ENCODE assay signal across 30 mouse cellular contexts in genomic region chr12:29062801-29063200, GRCm38 (mm10).
DNase-seq lines count a peak whose midpoint lies in the region; ATAC-seq and TF ChIP-seq lines count a peak whose summit lies in the region.
"Had no signal": no experiment of that assay in that cellular context is flagged by ENCODE, and none has a peak within 500 bp of the region (broad histone marks: within the 10 kb centered on the region; RNA-seq: fewer than 3 reads in every experiment).

No protein-coding gene starts in this region.

- ATAC-seq in forebrain, postnatal 0 days = peak; percentile 71
- no peak for ATAC-seq in forebrain, embryonic 13.5 days
- ATAC-seq in neural tube, embryonic 13.5 days (ENCODE audit: low read depth) = no peak
- no peak for ATAC-seq in neural tube, embryonic 15.5 days (ENCODE audit: low FRiP score)
- ATAC-seq: activated CD4-positive, CD25-positive, alpha-beta regulatory T cell, adult 4 months; intestine, postnatal 0 days; midbrain, embryonic 16.5 days had no signal

- H3K36me3 ChIP-seq in forebrain, postnatal 0 days (ENCODE audit: insufficient read depth) = no peaks in the 10 kb centered on the region
- H3K36me3 ChIP-seq in forebrain, embryonic 13.5 days (ENCODE audit: poor library complexity, severe bottlenecking) = no peaks in the 10 kb centered on the region
- H3K36me3 ChIP-seq in neural tube, embryonic 13.5 days = no peaks in the 10 kb centered on the region
- no peaks in the 10 kb centered on the region for H3K36me3 ChIP-seq in neural tube, embryonic 15.5 days
- H3K36me3 ChIP-seq: embryonic facial prominence, embryonic 12.5 days; heart, embryonic 10.5 days; heart, embryonic 15.5 days; limb, embryonic 12.5 days; liver, embryonic 15.5 days; lung, embryonic 15.5 days; midbrain, embryonic 10.5 days had no signal

- no peaks in the 10 kb centered on the region for H3K4me1 ChIP-seq in forebrain, postnatal 0 days (ENCODE audit: insufficient read depth)
- peaks cover 15% of the 10 kb centered on the region for H3K4me1 ChIP-seq in forebrain, embryonic 13.5 days
- peaks cover 21% of the 10 kb centered on the region for H3K4me1 ChIP-seq in neural tube, embryonic 13.5 days (replicated peaks)
- peaks cover 21% of the 10 kb centered on the region for H3K4me1 ChIP-seq in neural tube, embryonic 15.5 days
- H3K4me1 ChIP-seq: embryonic facial prominence, embryonic 12.5 days; heart, embryonic 15.5 days; limb, embryonic 12.5 days; liver, embryonic 15.5 days; lung, embryonic 15.5 days had no signal

- no peaks in the 10 kb centered on the region for H3K9me3 ChIP-seq in forebrain, postnatal 0 days (ENCODE audit: low read length)
- no peaks in the 10 kb centered on the region for H3K9me3 ChIP-seq in forebrain, embryonic 13.5 days (replicated peaks)
- H3K9me3 ChIP-seq in neural tube, embryonic 13.5 days = no peaks in the 10 kb centered on the region
- no peaks in the 10 kb centered on the region for H3K9me3 ChIP-seq in neural tube, embryonic 15.5 days (replicated peaks)
- H3K9me3 ChIP-seq: embryonic facial prominence, embryonic 12.5 days; heart, embryonic 10.5 days; heart, embryonic 15.5 days; limb, embryonic 12.5 days; liver, embryonic 15.5 days; lung, embryonic 15.5 days; midbrain, embryonic 10.5 days had no signal

- DNase-seq in cerebellum, adult 9-10 months = peak; percentile 27
- no peak for DNase-seq in cerebellum, adult 8-10 months
- peak; percentile 75 for DNase-seq in forebrain, postnatal 0 days
- DNase-seq in neural tube, embryonic 10.5 days (ENCODE audit: extremely low spot score, low spot score) = no peak
- no peak for DNase-seq in ovary, postnatal 14 days (ENCODE audit: low spot score)
- DNase-seq: adrenal gland, adult 2 months; cerebellum, adult 18-20 months; cerebellum, postnatal 36 days; gastrocnemius, postnatal 10 days; kidney, postnatal 14 days; layer of hippocampus, adult 9-11 months; right cerebral cortex, adult 18-20 months; spleen, adult 18-20 months; thymus, adult 18-20 months; thymus, postnatal 25 days had no signal

- H3K4me3 ChIP-seq in forebrain, postnatal 0 days (ENCODE audit: low read depth, low read length) = no peak overlapping the region
- no peak overlapping the region for H3K4me3 ChIP-seq in forebrain, embryonic 13.5 days
- no peak overlapping the region for H3K4me3 ChIP-seq in neural tube, embryonic 13.5 days
- H3K4me3 ChIP-seq in neural tube, embryonic 15.5 days (replicated peaks) = no peak overlapping the region
- H3K4me3 ChIP-seq: embryonic facial prominence, embryonic 12.5 days; heart, embryonic 10.5 days; heart, embryonic 15.5 days; limb, embryonic 12.5 days; liver, embryonic 15.5 days; lung, embryonic 15.5 days; midbrain, embryonic 10.5 days; myocyte had no signal

- WGBS in forebrain, postnatal 0 days = 52% methylated on average over 3 of the region's 3 CpGs
- 79% methylated on average over 3 of the region's 3 CpGs for WGBS in forebrain, embryonic 13.5 days
- WGBS in neural tube, embryonic 13.5 days = 80% methylated on average over 3 of the region's 3 CpGs
- WGBS in neural tube, embryonic 15.5 days = 71% methylated on average over 3 of the region's 3 CpGs

- H3K4me2 ChIP-seq in forebrain, postnatal 0 days (ENCODE audit: low read depth) = no peak overlapping the region
- no peak overlapping the region for H3K4me2 ChIP-seq in forebrain, embryonic 13.5 days
- no peak overlapping the region for H3K4me2 ChIP-seq in neural tube, embryonic 13.5 days
- no peak overlapping the region for H3K4me2 ChIP-seq in neural tube, embryonic 15.5 days
- H3K4me2 ChIP-seq: embryonic facial prominence, embryonic 12.5 days; heart, embryonic 15.5 days; limb, embryonic 12.5 days; liver, embryonic 15.5 days; lung, embryonic 15.5 days had no signal

- H3K9ac ChIP-seq in forebrain, postnatal 0 days = no peak overlapping the region
- no peak overlapping the region for H3K9ac ChIP-seq in forebrain, embryonic 13.5 days
- no peak overlapping the region for H3K9ac ChIP-seq in neural tube, embryonic 13.5 days
- H3K9ac ChIP-seq in neural tube, embryonic 15.5 days (replicated peaks) = no peak overlapping the region
- H3K9ac ChIP-seq: embryonic facial prominence, embryonic 12.5 days; heart, embryonic 15.5 days; limb, embryonic 12.5 days; liver, embryonic 15.5 days; lung, embryonic 15.5 days had no signal

- no peak for TF ChIP-seq CTCF in forebrain, postnatal 0 days (IDR thresholded peaks at IDR 0.05; ENCODE audit: low read depth)

- H3K27ac ChIP-seq in forebrain, postnatal 0 days (ENCODE audit: low read depth, low read length) = no peak overlapping the region
- no peak overlapping the region for H3K27ac ChIP-seq in forebrain, embryonic 13.5 days
- H3K27ac ChIP-seq in neural tube, embryonic 13.5 days (replicated peaks) = peak overlapping the region; percentile 74
- H3K27ac ChIP-seq in neural tube, embryonic 15.5 days (replicated peaks) = peak overlapping the region; percentile 65; the same call in 1 of the 2 replicates
- H3K27ac ChIP-seq: embryonic facial prominence, embryonic 12.5 days; heart, embryonic 10.5 days; heart, embryonic 15.5 days; limb, embryonic 12.5 days; liver, embryonic 15.5 days; lung, embryonic 15.5 days; midbrain, embryonic 10.5 days had no signal

- H3K27me3 ChIP-seq in forebrain, postnatal 0 days (ENCODE audit: insufficient read depth, low read length) = no peaks in the 10 kb centered on the region
- no peaks in the 10 kb centered on the region; the same call in 1 of the 2 replicates for H3K27me3 ChIP-seq in forebrain, embryonic 13.5 days
- H3K27me3 ChIP-seq in neural tube, embryonic 13.5 days = no peaks in the 10 kb centered on the region
- no peaks in the 10 kb centered on the region for H3K27me3 ChIP-seq in neural tube, embryonic 15.5 days (replicated peaks)
- H3K27me3 ChIP-seq: CH12.LX; embryonic facial prominence, embryonic 12.5 days; heart, embryonic 15.5 days; limb, embryonic 12.5 days; liver, embryonic 15.5 days; lung, embryonic 15.5 days had no signal

Comparison
In these comparisons a context has a peak if more than half of its experiments do, and no peak if none do; other contexts are left out.
1. DNase-seq: peak in cerebellum, adult 9-10 months (single experiment) and forebrain, postnatal 0 days (single experiment); none in cerebellum, adult 8-10 months (single experiment), neural tube, embryonic 10.5 days (single experiment) and ovary, postnatal 14 days (single experiment).
2. H3K27ac ChIP-seq: peak in neural tube, embryonic 13.5 days (single experiment) and neural tube, embryonic 15.5 days (single experiment); none in forebrain, postnatal 0 days (single experiment) and forebrain, embryonic 13.5 days (single experiment).